Mouse (Mus musculus) midbrain, embryonic 14.5 days (tissue): ENCODE results near the gene Tex2. TPM values are rescaled to one million over a fixed set of nuclear protein-coding genes. Genes with fewer than 3 reads are reported as not detected.

Experiments
- ATAC-seq: fragments of 200-750 bp; cut with Nextera tagmentation; 2 replicates; pipeline ENCODE4 v1.8.0; 2017; ENCODE audit warnings: moderate number of reproducible peaks, moderate library complexity; ENCODE audit not compliant: low FRiP score, low TSS enrichment
- DNase-seq: peaks from one replicate; pipeline ENCODE4 v3.0.0-alpha.2; 2015
- H3K27ac ChIP-seq: fragments of 300-500 bp; sonication (generic); replicated peaks from 2 replicates; pipeline ENCODE4 v1.5.1; 2014; ENCODE audit warnings: mild to moderate bottlenecking, low read depth, low read length, moderate library complexity
- H3K27me3 ChIP-seq: fragments of 300-500 bp; sonication (generic); 2 replicates; pipeline ENCODE4 v1.6.1; 2014; ENCODE audit warnings: low read length, control low read depth, mixed read lengths; ENCODE audit not compliant: control insufficient read depth, insufficient read depth
- H3K36me3 ChIP-seq: fragments of 300-500 bp; sonication (generic); 2 replicates; pipeline ENCODE4 v1.6.1; 2014; ENCODE audit warnings: low read length, control low read depth; ENCODE audit not compliant: control insufficient read depth, insufficient read depth
- H3K4me1 ChIP-seq: fragments of 300-500 bp; sonication (generic); 2 replicates; pipeline ENCODE4 v1.6.1; 2014; ENCODE audit warnings: mild to moderate bottlenecking, antibody characterized with exemption, low read length, control low read depth; ENCODE audit not compliant: control insufficient read depth, insufficient read depth
- H3K4me2 ChIP-seq: fragments of 300-500 bp; sonication (generic); 2 replicates; pipeline ENCODE4 v1.6.1; 2014; ENCODE audit warnings: mild to moderate bottlenecking, low read length, moderate library complexity
- H3K4me3 ChIP-seq: fragments of 300-500 bp; sonication (generic); replicated peaks from 2 replicates; pipeline ENCODE4 v1.5.1; 2014; ENCODE audit warnings: low read depth, low read length
- H3K9ac ChIP-seq: fragments of 300-500 bp; sonication (generic); replicated peaks from 2 replicates; pipeline ENCODE4 v1.6.1; 2014; ENCODE audit warnings: mild to moderate bottlenecking, low read length, moderate library complexity
- H3K9me3 ChIP-seq: fragments of 300-500 bp; sonication (generic); 2 replicates; pipeline ENCODE4 v1.6.1; 2016; ENCODE audit warnings: low read length, control low read depth, mixed read lengths; ENCODE audit not compliant: control insufficient read depth
- WGBS: fragments of 180-500 bp; shearing (Covaris S2); extraction: QIAGEN DNeasy Blood & Tissue Kit; methylation state at CpG from one replicate; pipeline ENCODE4 v1.1.7; 2014; 5-methylcytosine and 5-hydroxymethylcytosine counted together
- polyA plus RNA-seq: library from polyadenylated mRNA; unstranded; fragments of >200 nt; fragmentation: Nextera tagmentation; extraction: Ambion mirVana; gene quantifications from 2 replicates; pipeline ENCODE4 v1.2.1, GENCODE M21; 2014

Tex2 gene
- polyA plus RNA-seq, 1 experiment from 2014 or later: 29.1 TPM

GRCm38 (mm10) chr11:106464681-106465544 lies 148.3 kb downstream of the Tex2 start:
- H3K27me3 ChIP-seq: no peaks in the 10 kb centered on the region
- no peaks in the 10 kb centered on the region for H3K36me3 ChIP-seq
- H3K4me1 ChIP-seq: no peaks in the 10 kb centered on the region
- ATAC-seq (no peak), DNase-seq (no peak)
- H3K9me3 ChIP-seq: no peaks in the 10 kb centered on the region
- no peak overlapping the region for H3K9ac ChIP-seq
- H3K27ac ChIP-seq: no peak overlapping the region
- no peak overlapping the region for H3K4me3 ChIP-seq
- no peak overlapping the region for H3K4me2 ChIP-seq
- WGBS: 90% methylated on average over 4 of the region's 4 CpGs

- WGBS: 61% methylated on average over 5 of the region's 5 CpGs
These were observed 149.4 kb downstream of the Tex2 start for GRCm38 (mm10) chr11:106463845-106464244.

DNA sequence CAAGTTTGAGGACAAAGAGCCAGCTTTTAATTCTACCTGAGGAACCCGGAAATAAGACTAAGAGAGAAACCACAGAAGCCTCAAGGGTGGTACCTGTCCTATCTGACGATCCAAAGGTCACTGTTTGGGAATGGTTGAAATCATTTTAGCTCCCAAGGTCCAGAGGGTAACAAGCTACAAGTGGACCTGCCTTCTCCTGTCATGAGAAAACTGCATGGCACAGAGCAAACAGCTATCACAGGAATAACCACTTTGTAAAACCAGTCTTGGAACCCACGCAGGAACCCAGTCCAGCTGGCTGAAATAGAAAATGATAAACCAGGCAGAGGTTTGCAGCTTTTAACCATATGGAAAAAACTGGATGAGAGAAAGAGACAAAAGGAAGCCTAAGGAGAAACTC lies 150.9 kb downstream of the Tex2 start:
- Histone ChIP-seq H3K27ac (no peak overlapping the region), H3K36me3 (no peaks in the 10 kb centered on the region), H3K4me2 (no peak overlapping the region), H3K27me3 (no peaks in the 10 kb centered on the region), H3K4me3 (no peak overlapping the region), H3K9ac (no peak overlapping the region), H3K9me3 (no peaks in the 10 kb centered on the region), H3K4me1 (no peaks in the 10 kb centered on the region)
- WGBS: 88% methylated on average over 3 of the region's 3 CpGs
- ATAC-seq (no peak), DNase-seq (no peak)

More at GRCm38 (mm10) chr11:106463845-106464244, 149.4 kb downstream of the Tex2 start:
- Histone ChIP-seq H3K4me1 (no peaks in the 10 kb centered on the region), H3K27ac (no peak overlapping the region), H3K9me3 (no peaks in the 10 kb centered on the region), H3K27me3 (no peaks in the 10 kb centered on the region), H3K9ac (no peak overlapping the region), H3K36me3 (no peaks in the 10 kb centered on the region), H3K4me3 (no peak overlapping the region), H3K4me2 (no peak overlapping the region)
- DNase-seq (no peak), ATAC-seq (no peak)

GRCm38 (mm10) chr11:106461145-106461932 lies 151.9 kb downstream of the Tex2 start:
- no peak overlapping the region for H3K9ac ChIP-seq
- WGBS: 70% methylated on average over 5 of the region's 5 CpGs
- no peak overlapping the region for H3K4me2 ChIP-seq
- no peak overlapping the region for H3K27ac ChIP-seq
- H3K4me1 ChIP-seq: no peaks in the 10 kb centered on the region
- H3K27me3 ChIP-seq: no peaks in the 10 kb centered on the region
- H3K9me3 ChIP-seq: no peaks in the 10 kb centered on the region
- H3K4me3 ChIP-seq: no peak overlapping the region
- H3K36me3 ChIP-seq: no peaks in the 10 kb centered on the region
- ATAC-seq (no peak), DNase-seq (peak; percentile 46)

- no peak overlapping the region for H3K4me2 ChIP-seq
- no peak overlapping the region for H3K27ac ChIP-seq
- H3K4me1 ChIP-seq: no peaks in the 10 kb centered on the region
- no peak overlapping the region for H3K4me3 ChIP-seq
- no peaks in the 10 kb centered on the region for H3K36me3 ChIP-seq
- H3K9me3 ChIP-seq: no peaks in the 10 kb centered on the region
- no peak for DNase-seq
- H3K9ac ChIP-seq: no peak overlapping the region
- H3K27me3 ChIP-seq: no peaks in the 10 kb centered on the region
- no peak for ATAC-seq
- WGBS: 98% methylated on average over 1 of the region's 1 CpGs
These were observed 152.6 kb downstream of the Tex2 start for GRCm38 (mm10) chr11:106460671-106461070.

DNA sequence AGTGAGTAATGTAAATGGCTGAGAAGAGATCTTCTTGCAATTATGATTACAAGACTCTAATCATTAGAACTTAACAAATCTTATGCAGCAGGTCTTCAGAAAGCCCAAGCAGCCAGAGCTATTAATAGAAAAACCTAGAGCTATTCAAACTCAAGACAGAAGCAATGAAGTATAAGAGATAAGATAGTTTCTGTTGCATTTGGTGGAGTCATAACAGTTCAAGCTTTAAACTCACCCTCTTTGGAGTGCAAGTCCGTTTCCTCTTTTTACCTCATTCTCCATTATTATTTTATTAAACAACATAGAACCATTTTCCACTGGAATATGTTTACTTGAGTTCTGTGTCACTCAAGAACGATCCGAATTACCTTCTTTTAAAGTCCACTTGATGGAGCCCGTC lies 154.7 kb downstream of the Tex2 start:
- H3K27ac ChIP-seq: no peak overlapping the region
- H3K36me3 ChIP-seq: no peaks in the 10 kb centered on the region
- no peaks in the 10 kb centered on the region for H3K4me1 ChIP-seq
- no peak overlapping the region for H3K4me3 ChIP-seq
- DNase-seq (no peak), ATAC-seq (no peak)
- H3K9ac ChIP-seq: no peak overlapping the region
- no peak overlapping the region for H3K4me2 ChIP-seq
- WGBS: 93% methylated on average over 4 of the region's 4 CpGs
- no peaks in the 10 kb centered on the region for H3K27me3 ChIP-seq
- no peaks in the 10 kb centered on the region for H3K9me3 ChIP-seq

Other genes with a start within 250 kb of the Tex2 start
- gene Prr29, start 248.0 kb downstream of the Tex2 start, polyA plus RNA-seq: not detected in 2 replicates
- gene Icam2, start 225.3 kb downstream of the Tex2 start, polyA plus RNA-seq: 8.1 and 12.4 TPM in 2 replicates
- gene Ern1, start 125.6 kb downstream of the Tex2 start, polyA plus RNA-seq: 5.5 and 6.6 TPM in 2 replicates
- 9.7 and 14.8 TPM in 2 replicates for gene Pecam1, start 137.2 kb upstream of the Tex2 start, polyA plus RNA-seq
- gene Milr1, start 137.8 kb upstream of the Tex2 start, polyA plus RNA-seq: 0.20 and 1.4 TPM in 2 replicates
- 9.4 and 9.5 TPM in 2 replicates for gene Polg2, start 166.1 kb upstream of the Tex2 start, polyA plus RNA-seq
- 470 and 537 TPM in 2 replicates for gene Ddx5, start 175.8 kb upstream of the Tex2 start, polyA plus RNA-seq
- 13.9 and 14.4 TPM in 2 replicates for gene Cep95, start 175.8 kb upstream of the Tex2 start, polyA plus RNA-seq